Mouse (Mus musculus) limb, embryonic 12.5 days (tissue): ENCODE results near the gene Adamtsl1. TPM values are rescaled to one million over a fixed set of nuclear protein-coding genes. Genes with fewer than 3 reads are reported as not detected.

Experiments
- ATAC-seq: fragments of 200-750 bp; cut with Nextera tagmentation; 2 replicates; pipeline ENCODE4 v1.8.0; 2017; ENCODE audit warnings: low read depth, moderate TSS enrichment; ENCODE audit not compliant: insufficient number of reproducible peaks, insufficient read depth, low FRiP score, low TSS enrichment
- H3K27ac ChIP-seq: fragments of 300-500 bp; sonication (generic); 2 replicates; pipeline ENCODE4 v1.5.1; 2016; ENCODE audit warnings: mild to moderate bottlenecking, moderate library complexity
- H3K27me3 ChIP-seq: fragments of 300-500 bp; sonication (generic); 2 replicates; pipeline ENCODE4 v1.6.1; 2016; ENCODE audit warnings: mild to moderate bottlenecking, moderate library complexity
- H3K36me3 ChIP-seq: fragments of 300-500 bp; sonication (generic); 2 replicates; pipeline ENCODE4 v1.6.1; 2016; ENCODE audit warnings: mild to moderate bottlenecking, moderate library complexity
- H3K4me1 ChIP-seq: fragments of 300-500 bp; sonication (generic); replicated peaks from 2 replicates; pipeline ENCODE4 v1.6.1; 2016
- H3K4me2 ChIP-seq: fragments of 300-500 bp; sonication (generic); 2 replicates; pipeline ENCODE4 v1.6.1; 2016; ENCODE audit warnings: mild to moderate bottlenecking, moderate library complexity
- H3K4me3 ChIP-seq: fragments of 300-500 bp; sonication (generic); replicated peaks from 2 replicates; pipeline ENCODE4 v1.5.1; 2016; ENCODE audit warnings: mild to moderate bottlenecking
- H3K9ac ChIP-seq: fragments of 300-500 bp; sonication (generic); replicated peaks from 2 replicates; pipeline ENCODE4 v1.6.1; 2016; ENCODE audit warnings: mild to moderate bottlenecking, moderate library complexity
- H3K9me3 ChIP-seq: fragments of 300-500 bp; sonication (generic); 2 replicates; pipeline ENCODE4 v1.6.1; 2016; ENCODE audit warnings: mild to moderate bottlenecking, moderate library complexity
- WGBS: fragments of 180-500 bp; shearing (Covaris S2); methylation state at CpG from one replicate; pipeline ENCODE4 v1.1.7; 2016; 5-methylcytosine and 5-hydroxymethylcytosine counted together
- polyA plus RNA-seq: library from polyadenylated mRNA; unstranded; fragments of >200 nt; fragmentation: Nextera tagmentation; extraction: Ambion mirVana; gene quantifications from 2 replicates; pipeline ENCODE4 v1.2.1, GENCODE M21; 2016

The Adamtsl1 gene
- polyA plus RNA-seq, 1 experiment from 2014 or later, result 29.2 TPM

- Histone ChIP-seq H3K27me3 (no peaks in the 10 kb centered on the region), H3K4me2 (no peak overlapping the region), H3K9me3 (no peaks in the 10 kb centered on the region), H3K27ac (no peak overlapping the region), H3K9ac (no peak overlapping the region), H3K4me3 (no peak overlapping the region), H3K4me1 (no peaks in the 10 kb centered on the region), H3K36me3 (no peaks in the 10 kb centered on the region)
- ATAC-seq, result no peak
- WGBS, result 87% methylated on average over 4 of the region's 4 CpGs
Measured at GRCm38 (mm10) chr4:85922741-85923140, 408.8 kb downstream of the Adamtsl1 start.

- no peaks in the 10 kb centered on the region for H3K4me1 ChIP-seq
- no peak overlapping the region for H3K4me2 ChIP-seq
- no peaks in the 10 kb centered on the region for H3K36me3 ChIP-seq
- no peaks in the 10 kb centered on the region for H3K9me3 ChIP-seq
- H3K9ac ChIP-seq, result no peak overlapping the region
- no peaks in the 10 kb centered on the region for H3K27me3 ChIP-seq
- no peak overlapping the region for H3K27ac ChIP-seq
- no peak overlapping the region for H3K4me3 ChIP-seq
- no peak for ATAC-seq
Measured at GRCm38 (mm10) chr4:85932129-85932528, 418.2 kb downstream of the Adamtsl1 start.

GRCm38 (mm10) chr4:85939460-85939859 is 425.5 kb downstream of the Adamtsl1 start:
- Histone ChIP-seq H3K36me3 (no peaks in the 10 kb centered on the region), H3K9ac (no peak overlapping the region), H3K9me3 (no peaks in the 10 kb centered on the region), H3K4me3 (no peak overlapping the region), H3K27me3 (no peaks in the 10 kb centered on the region), H3K4me1 (peaks cover 5% of the 10 kb centered on the region; the same call in 1 of the 2 replicates), H3K4me2 (no peak overlapping the region), H3K27ac (no peak overlapping the region)
- ATAC-seq, result no peak
- WGBS, result 84% methylated on average over 5 of the region's 5 CpGs

GRCm38 (mm10) chr4:85941857-85942256 is 427.9 kb downstream of the Adamtsl1 start:
- no peaks in the 10 kb centered on the region for H3K36me3 ChIP-seq
- no peak overlapping the region for H3K27ac ChIP-seq
- H3K4me2 ChIP-seq, result no peak overlapping the region
- no peaks in the 10 kb centered on the region for H3K27me3 ChIP-seq
- H3K4me3 ChIP-seq, result no peak overlapping the region
- no peaks in the 10 kb centered on the region for H3K9me3 ChIP-seq
- no peak for ATAC-seq
- H3K9ac ChIP-seq, result no peak overlapping the region
- 89% methylated on average over 2 of the region's 2 CpGs for WGBS
- peaks cover 5% of the 10 kb centered on the region; the same call in 1 of the 2 replicates for H3K4me1 ChIP-seq

GRCm38 (mm10) chr4:85953590-85953989 is 439.6 kb downstream of the Adamtsl1 start:
- no peak overlapping the region for H3K4me3 ChIP-seq
- no peak overlapping the region for H3K4me2 ChIP-seq
- ATAC-seq, result no peak
- H3K27ac ChIP-seq, result no peak overlapping the region
- WGBS, result 84% methylated on average over 4 of the region's 4 CpGs
- H3K36me3 ChIP-seq, result no peaks in the 10 kb centered on the region
- H3K9ac ChIP-seq, result no peak overlapping the region
- H3K9me3 ChIP-seq, result no peaks in the 10 kb centered on the region
- 0 out of 2 replicates have a peak, but pooled peaks cover 4% of the 10 kb centered on the region for H3K4me1 ChIP-seq
- H3K27me3 ChIP-seq, result no peaks in the 10 kb centered on the region

- Histone ChIP-seq H3K27me3 (no peaks in the 10 kb centered on the region), H3K9me3 (no peaks in the 10 kb centered on the region), H3K4me1 (0 out of 2 replicates have a peak, but pooled peaks cover 4% of the 10 kb centered on the region), H3K4me3 (no peak overlapping the region), H3K4me2 (no peak overlapping the region), H3K9ac (no peak overlapping the region), H3K27ac (no peak overlapping the region), H3K36me3 (no peaks in the 10 kb centered on the region)
- 88% methylated on average over 3 of the region's 3 CpGs for WGBS
- ATAC-seq, result no peak
Measured at GRCm38 (mm10) chr4:85955387-85955786, 441.4 kb downstream of the Adamtsl1 start.

GRCm38 (mm10) chr4:85957266-85957665 is 443.3 kb downstream of the Adamtsl1 start:
- Histone ChIP-seq H3K4me3 (no peak overlapping the region), H3K27me3 (no peaks in the 10 kb centered on the region), H3K27ac (no peak overlapping the region), H3K9me3 (no peaks in the 10 kb centered on the region), H3K36me3 (no peaks in the 10 kb centered on the region), H3K4me1 (0 out of 2 replicates have a peak, but pooled peaks cover 4% of the 10 kb centered on the region), H3K9ac (no peak overlapping the region), H3K4me2 (no peak overlapping the region)
- no peak for ATAC-seq
- WGBS, result 85% methylated on average over 4 of the region's 4 CpGs

- no peak for ATAC-seq
- H3K27me3 ChIP-seq, result no peaks in the 10 kb centered on the region
- no peaks in the 10 kb centered on the region for H3K36me3 ChIP-seq
- 86% methylated on average over 1 of the region's 1 CpGs for WGBS
- H3K4me3 ChIP-seq, result no peak overlapping the region
- H3K9me3 ChIP-seq, result no peaks in the 10 kb centered on the region
- no peak overlapping the region for H3K27ac ChIP-seq
- H3K4me2 ChIP-seq, result no peak overlapping the region
- H3K9ac ChIP-seq, result no peak overlapping the region
- H3K4me1 ChIP-seq, result 0 out of 2 replicates have a peak, but pooled peaks cover 4% of the 10 kb centered on the region
Measured at GRCm38 (mm10) chr4:85957879-85958278, 443.9 kb downstream of the Adamtsl1 start.

- Histone ChIP-seq H3K27me3 (no peaks in the 10 kb centered on the region), H3K9me3 (no peaks in the 10 kb centered on the region), H3K36me3 (no peaks in the 10 kb centered on the region), H3K4me2 (no peak overlapping the region), H3K4me3 (no peak overlapping the region), H3K27ac (no peak overlapping the region), H3K4me1 (0 out of 2 replicates have a peak, but pooled peaks cover 4% of the 10 kb centered on the region), H3K9ac (no peak overlapping the region)
- WGBS, result 84% methylated on average over 2 of the region's 2 CpGs
- ATAC-seq, result no peak
Measured at GRCm38 (mm10) chr4:85959019-85959418, 445.0 kb downstream of the Adamtsl1 start.

- 64% methylated on average over 3 of the region's 3 CpGs for WGBS
- H3K36me3 ChIP-seq, result no peaks in the 10 kb centered on the region
- H3K4me1 ChIP-seq, result 0 out of 2 replicates have a peak, but pooled peaks cover 4% of the 10 kb centered on the region
- H3K9me3 ChIP-seq, result no peaks in the 10 kb centered on the region
- no peak overlapping the region for H3K9ac ChIP-seq
- H3K4me2 ChIP-seq, result no peak overlapping the region
- ATAC-seq, result no peak
- no peak overlapping the region for H3K4me3 ChIP-seq
- H3K27me3 ChIP-seq, result no peaks in the 10 kb centered on the region
- no peak overlapping the region for H3K27ac ChIP-seq
Measured at GRCm38 (mm10) chr4:85976188-85976587, 462.2 kb downstream of the Adamtsl1 start.

GRCm38 (mm10) chr4:85979206-85979605 is 465.2 kb downstream of the Adamtsl1 start:
- no peak for ATAC-seq
- no peaks in the 10 kb centered on the region for H3K9me3 ChIP-seq
- H3K27ac ChIP-seq, result no peak overlapping the region
- no peak overlapping the region for H3K4me3 ChIP-seq
- no peaks in the 10 kb centered on the region for H3K27me3 ChIP-seq
- WGBS, result 60% methylated on average over 10 of the region's 10 CpGs
- H3K36me3 ChIP-seq, result no peaks in the 10 kb centered on the region
- H3K9ac ChIP-seq, result no peak overlapping the region
- H3K4me1 ChIP-seq, result 0 out of 2 replicates have a peak, but pooled peaks cover 4% of the 10 kb centered on the region
- H3K4me2 ChIP-seq, result no peak overlapping the region

GRCm38 (mm10) chr4:86006596-86006995 is 492.6 kb downstream of the Adamtsl1 start:
- Histone ChIP-seq H3K36me3 (no peaks in the 10 kb centered on the region), H3K4me3 (no peak overlapping the region), H3K27ac (no peak overlapping the region), H3K4me1 (peaks cover 3% of the 10 kb centered on the region; the same call in 1 of the 2 replicates), H3K9ac (no peak overlapping the region), H3K4me2 (no peak overlapping the region), H3K9me3 (no peaks in the 10 kb centered on the region), H3K27me3 (no peaks in the 10 kb centered on the region)
- ATAC-seq, result no peak
- 41% methylated on average over 5 of the region's 5 CpGs for WGBS
